Mouse (Mus musculus): ENCODE measurements around the gene Cct4. TPM values are rescaled to one million over a fixed set of nuclear protein-coding genes. Genes with fewer than 3 reads are reported as not detected.

Gene Cct4
- polyA plus RNA-seq, 1 experiment from 2014 or later: 275 TPM

- no peaks in the 10 kb centered on the region for H3K9me3 ChIP-seq (replicated peaks; ENCODE audit: control insufficient read depth, low read length)
- no peaks in the 10 kb centered on the region for H3K36me3 ChIP-seq (ENCODE audit: control insufficient read depth, insufficient read depth, low read length)
- no peak overlapping the region for H3K4me3 ChIP-seq (ENCODE audit: low read depth, low read length)
- WGBS (ENCODE audit: insufficient replicate concordance): 77% methylated on average over 2 of the region's 2 CpGs
- no peak overlapping the region for H3K4me2 ChIP-seq
- no peaks in the 10 kb centered on the region for H3K4me1 ChIP-seq (ENCODE audit: control insufficient read depth, insufficient read depth, low read length)
- H3K27me3 ChIP-seq (ENCODE audit: control insufficient read depth, insufficient read depth, low read length): no peaks in the 10 kb centered on the region
- H3K27ac ChIP-seq (ENCODE audit: low read depth, low read length): no peak overlapping the region
- no peak for ATAC-seq (replicated peaks; ENCODE audit: insufficient number of reproducible peaks, low FRiP score, low TSS enrichment)
- H3K9ac ChIP-seq (ENCODE audit: low read depth, low read length): no peak overlapping the region
Observed at GRCm38 (mm10) chr11:23023155-23023554, 32.8 kb downstream of the Cct4 start.

- no peak for ATAC-seq (replicated peaks; ENCODE audit: insufficient number of reproducible peaks, low FRiP score, low TSS enrichment)
- H3K36me3 ChIP-seq (ENCODE audit: control insufficient read depth, insufficient read depth, low read length): no peaks in the 10 kb centered on the region
- no peaks in the 10 kb centered on the region for H3K27me3 ChIP-seq (ENCODE audit: control insufficient read depth, insufficient read depth, low read length)
- no peaks in the 10 kb centered on the region for H3K4me1 ChIP-seq (ENCODE audit: control insufficient read depth, insufficient read depth, low read length)
- WGBS (ENCODE audit: insufficient replicate concordance): 74% methylated on average over 3 of the region's 3 CpGs
- no peak overlapping the region for H3K27ac ChIP-seq (ENCODE audit: low read depth, low read length)
- H3K4me2 ChIP-seq: no peak overlapping the region
- no peaks in the 10 kb centered on the region for H3K9me3 ChIP-seq (replicated peaks; ENCODE audit: control insufficient read depth, low read length)
- H3K9ac ChIP-seq (ENCODE audit: low read depth, low read length): no peak overlapping the region
- no peak overlapping the region for H3K4me3 ChIP-seq (ENCODE audit: low read depth, low read length)
Observed at GRCm38 (mm10) chr11:23024169-23024568, 33.9 kb downstream of the Cct4 start.

- H3K9ac ChIP-seq (ENCODE audit: low read depth, low read length): no peak overlapping the region
- H3K4me3 ChIP-seq (ENCODE audit: low read depth, low read length): no peak overlapping the region
- no peak overlapping the region for H3K4me2 ChIP-seq
- no peak for ATAC-seq (replicated peaks; ENCODE audit: insufficient number of reproducible peaks, low FRiP score, low TSS enrichment)
- 44% methylated on average over 3 of the region's 3 CpGs for WGBS (ENCODE audit: insufficient replicate concordance)
- no peaks in the 10 kb centered on the region for H3K9me3 ChIP-seq (replicated peaks; ENCODE audit: control insufficient read depth, low read length)
- H3K36me3 ChIP-seq (ENCODE audit: control insufficient read depth, insufficient read depth, low read length): no peaks in the 10 kb centered on the region
- no peak overlapping the region for H3K27ac ChIP-seq (ENCODE audit: low read depth, low read length)
- no peaks in the 10 kb centered on the region for H3K4me1 ChIP-seq (ENCODE audit: control insufficient read depth, insufficient read depth, low read length)
- H3K27me3 ChIP-seq (ENCODE audit: control insufficient read depth, insufficient read depth, low read length): no peaks in the 10 kb centered on the region
Observed at GRCm38 (mm10) chr11:23028957-23029356, 38.6 kb downstream of the Cct4 start.

GRCm38 (mm10) chr11:23029399-23029798, 39.1 kb downstream of the Cct4 start:
- Histone ChIP-seq H3K27me3 (ENCODE audit: control insufficient read depth, insufficient read depth, low read length) (no peaks in the 10 kb centered on the region), H3K4me2 (no peak overlapping the region), H3K9me3 (replicated peaks; ENCODE audit: control insufficient read depth, low read length) (no peaks in the 10 kb centered on the region), H3K4me1 (ENCODE audit: control insufficient read depth, insufficient read depth, low read length) (no peaks in the 10 kb centered on the region), H3K9ac (ENCODE audit: low read depth, low read length) (no peak overlapping the region), H3K36me3 (ENCODE audit: control insufficient read depth, insufficient read depth, low read length) (no peaks in the 10 kb centered on the region), H3K27ac (ENCODE audit: low read depth, low read length) (no peak overlapping the region), H3K4me3 (ENCODE audit: low read depth, low read length) (no peak overlapping the region)
- ATAC-seq (replicated peaks; ENCODE audit: insufficient number of reproducible peaks, low FRiP score, low TSS enrichment): no peak
- 72% methylated on average over 6 of the region's 6 CpGs for WGBS (ENCODE audit: insufficient replicate concordance)

GRCm38 (mm10) chr11:23047252-23047651, 56.9 kb downstream of the Cct4 start:
- H3K4me1 ChIP-seq (ENCODE audit: control insufficient read depth, insufficient read depth, low read length): peaks cover 4% of the 10 kb centered on the region; the same call in 1 of the 2 replicates
- no peak overlapping the region for H3K4me3 ChIP-seq (ENCODE audit: low read depth, low read length)
- H3K4me2 ChIP-seq: no peak overlapping the region
- H3K9ac ChIP-seq (ENCODE audit: low read depth, low read length): no peak overlapping the region
- H3K27me3 ChIP-seq (ENCODE audit: control insufficient read depth, insufficient read depth, low read length): 0 out of 2 replicates have a peak, but pooled peaks cover 4% of the 10 kb centered on the region
- 53% methylated on average over 5 of the region's 5 CpGs for WGBS (ENCODE audit: insufficient replicate concordance)
- ATAC-seq (replicated peaks; ENCODE audit: insufficient number of reproducible peaks, low FRiP score, low TSS enrichment): no peak
- H3K27ac ChIP-seq (ENCODE audit: low read depth, low read length): no peak overlapping the region
- no peaks in the 10 kb centered on the region for H3K9me3 ChIP-seq (replicated peaks; ENCODE audit: control insufficient read depth, low read length)
- H3K36me3 ChIP-seq (ENCODE audit: control insufficient read depth, insufficient read depth, low read length): no peaks in the 10 kb centered on the region

- peak overlapping the region; percentile 52 for H3K4me2 ChIP-seq
- no peak overlapping the region for H3K9ac ChIP-seq (ENCODE audit: low read depth, low read length)
- 27% methylated on average over 20 of the region's 20 CpGs for WGBS (ENCODE audit: insufficient replicate concordance)
- H3K36me3 ChIP-seq (ENCODE audit: control insufficient read depth, insufficient read depth, low read length): no peaks in the 10 kb centered on the region
- H3K9me3 ChIP-seq (replicated peaks; ENCODE audit: control insufficient read depth, low read length): no peaks in the 10 kb centered on the region
- H3K27ac ChIP-seq (ENCODE audit: low read depth, low read length): no peak overlapping the region
- H3K4me3 ChIP-seq (ENCODE audit: low read depth, low read length): peak overlapping the region; percentile 19
- H3K4me1 ChIP-seq (ENCODE audit: control insufficient read depth, insufficient read depth, low read length): peaks cover 4% of the 10 kb centered on the region; the same call in 1 of the 2 replicates
- H3K27me3 ChIP-seq (ENCODE audit: control insufficient read depth, insufficient read depth, low read length): 0 out of 2 replicates have a peak, but pooled peaks cover 4% of the 10 kb centered on the region
- ATAC-seq (replicated peaks; ENCODE audit: insufficient number of reproducible peaks, low FRiP score, low TSS enrichment): peak; percentile 52; the same call in 1 of the 2 replicates
Observed at GRCm38 (mm10) chr11:23047663-23048582, 57.6 kb downstream of the Cct4 start.

GRCm38 (mm10) chr11:23049642-23050041, 59.3 kb downstream of the Cct4 start:
- Histone ChIP-seq H3K4me3 (ENCODE audit: low read depth, low read length) (no peak overlapping the region), H3K27me3 (ENCODE audit: control insufficient read depth, insufficient read depth, low read length) (0 out of 2 replicates have a peak, but pooled peaks cover 4% of the 10 kb centered on the region), H3K36me3 (ENCODE audit: control insufficient read depth, insufficient read depth, low read length) (no peaks in the 10 kb centered on the region), H3K9me3 (replicated peaks; ENCODE audit: control insufficient read depth, low read length) (no peaks in the 10 kb centered on the region), H3K4me2 (no peak overlapping the region), H3K4me1 (ENCODE audit: control insufficient read depth, insufficient read depth, low read length) (peaks cover 4% of the 10 kb centered on the region; the same call in 1 of the 2 replicates), H3K9ac (ENCODE audit: low read depth, low read length) (no peak overlapping the region), H3K27ac (ENCODE audit: low read depth, low read length) (no peak overlapping the region)
- ATAC-seq (replicated peaks; ENCODE audit: insufficient number of reproducible peaks, low FRiP score, low TSS enrichment): no peak

- Histone ChIP-seq H3K27me3 (ENCODE audit: control insufficient read depth, insufficient read depth, low read length) (0 out of 2 replicates have a peak, but pooled peaks cover 4% of the 10 kb centered on the region), H3K4me2 (no peak overlapping the region), H3K9ac (ENCODE audit: low read depth, low read length) (no peak overlapping the region), H3K4me1 (ENCODE audit: control insufficient read depth, insufficient read depth, low read length) (peaks cover 4% of the 10 kb centered on the region; the same call in 1 of the 2 replicates), H3K27ac (ENCODE audit: low read depth, low read length) (no peak overlapping the region), H3K9me3 (replicated peaks; ENCODE audit: control insufficient read depth, low read length) (no peaks in the 10 kb centered on the region), H3K36me3 (ENCODE audit: control insufficient read depth, insufficient read depth, low read length) (no peaks in the 10 kb centered on the region), H3K4me3 (ENCODE audit: low read depth, low read length) (no peak overlapping the region)
- no peak for ATAC-seq (replicated peaks; ENCODE audit: insufficient number of reproducible peaks, low FRiP score, low TSS enrichment)
- 61% methylated on average over 4 of the region's 4 CpGs for WGBS (ENCODE audit: insufficient replicate concordance)
Observed at GRCm38 (mm10) chr11:23052353-23052752, 62.0 kb downstream of the Cct4 start.

All from heart, embryonic 11.5 days (tissue).